Mouse (Mus musculus) CD4-positive, CD25-positive, alpha-beta regulatory T cell, adult 2 months (primary cell): Measurements from ENCODE around the gene Ambra1.

Experiments used
- DNase-seq: peaks from one replicate; pipeline ENCODE4 v3.0.0-alpha.2; 2012; ENCODE audit warnings: low read depth, low spot score

Gene Ambra1

GRCm38 (mm10) chr2:91871225-91871624 is 141.3 kb downstream of the Ambra1 start:
- DNase-seq = no peak

GRCm38 (mm10) chr2:91872658-91873057 is 142.7 kb downstream of the Ambra1 start:
- DNase-seq = no peak

- DNase-seq = peak; percentile 64
Measured at GRCm38 (mm10) chr2:91876000-91876805, 146.3 kb downstream of the Ambra1 start.

- DNase-seq = peak; percentile 41
Measured at GRCm38 (mm10) chr2:91876806-91877140, 146.8 kb downstream of the Ambra1 start.

GRCm38 (mm10) chr2:91878387-91879180 is 148.7 kb downstream of the Ambra1 start:
- DNase-seq = peak; percentile 13

GRCm38 (mm10) chr2:91883961-91884360 is 154.0 kb downstream of the Ambra1 start:
- no peak for DNase-seq

- no peak for DNase-seq
Measured at GRCm38 (mm10) chr2:91884616-91885015, 154.7 kb downstream of the Ambra1 start.

- no peak for DNase-seq
Measured at GRCm38 (mm10) chr2:91894716-91895115, 164.8 kb downstream of the Ambra1 start.

GRCm38 (mm10) chr2:91895401-91895800 is 165.5 kb downstream of the Ambra1 start:
- DNase-seq = no peak

- no peak for DNase-seq
Measured at GRCm38 (mm10) chr2:91897968-91898367, 168.0 kb downstream of the Ambra1 start.

- no peak for DNase-seq
Measured at GRCm38 (mm10) chr2:91899141-91899540, 169.2 kb downstream of the Ambra1 start.

GRCm38 (mm10) chr2:91900431-91900830 is 170.5 kb downstream of the Ambra1 start:
- no peak for DNase-seq

- DNase-seq = no peak
Measured at GRCm38 (mm10) chr2:91902336-91902735, 172.4 kb downstream of the Ambra1 start.

GRCm38 (mm10) chr2:91903171-91903925 is 173.4 kb downstream of the Ambra1 start:
- DNase-seq = no peak

GRCm38 (mm10) chr2:91904618-91905307 is 174.8 kb downstream of the Ambra1 start:
- no peak for DNase-seq

- no peak for DNase-seq
Measured at GRCm38 (mm10) chr2:91906141-91906540, 176.2 kb downstream of the Ambra1 start.

GRCm38 (mm10) chr2:91912616-91913015 is 182.7 kb downstream of the Ambra1 start:
- DNase-seq = no peak

GRCm38 (mm10) chr2:91913328-91914110 is 183.6 kb downstream of the Ambra1 start:
- no peak for DNase-seq

GRCm38 (mm10) chr2:91916346-91916977 is 186.5 kb downstream of the Ambra1 start:
- DNase-seq = no peak

GRCm38 (mm10) chr2:91917096-91917495 is 187.2 kb downstream of the Ambra1 start:
- no peak for DNase-seq
